Mouse (Mus musculus): Measurements from ENCODE around the gene Riok1.

- no peak for TF ChIP-seq CTCF (IDR thresholded peaks at IDR 0.05; ENCODE audit: low read depth, low read length)
- no peak for TF ChIP-seq TAL1 (conservative IDR thresholded peaks at IDR 0.05; ENCODE audit: low read depth, low read length)
Observed at GRCm38 (mm10) chr13:38015591-38015990, 21.2 kb upstream of the Riok1 start.
